Mouse (Mus musculus) kidney, embryonic 16.5 days (tissue): ENCODE measurements around the gene Cenph. TPM values are rescaled to one million over a fixed set of nuclear protein-coding genes. Genes with fewer than 3 reads are reported as not detected.
"Not testable (repeated sequence)": the region's sequence is repeated elsewhere in the genome, so short reads cannot be mapped to it uniquely, and the experiment has no call there.

ENCODE experiments used
- ATAC-seq: fragments of 200-750 bp; cut with Nextera tagmentation; 2 replicates; pipeline ENCODE4 v1.8.0; 2017; ENCODE audit warnings: moderate TSS enrichment; ENCODE audit not compliant: low FRiP score, low TSS enrichment
- H3K27ac ChIP-seq: fragments of 300-500 bp; sonication (generic); 2 replicates; pipeline ENCODE4 v1.5.1; 2014; ENCODE audit warnings: low read length
- H3K27me3 ChIP-seq: fragments of 300-500 bp; sonication (generic); 2 replicates; pipeline ENCODE4 v1.6.1; 2014; ENCODE audit warnings: low read length, control low read depth, mixed read lengths; ENCODE audit not compliant: insufficient read depth
- H3K36me3 ChIP-seq: fragments of 300-500 bp; sonication (generic); 2 replicates; pipeline ENCODE4 v1.6.1; 2014; ENCODE audit warnings: low read length, control low read depth, mixed read lengths; ENCODE audit not compliant: insufficient read depth
- H3K4me1 ChIP-seq: fragments of 300-500 bp; sonication (generic); 2 replicates; pipeline ENCODE4 v1.6.1; 2014; ENCODE audit warnings: low read length, control low read depth, mixed read lengths; ENCODE audit not compliant: insufficient read depth
- H3K4me2 ChIP-seq: fragments of 300-500 bp; sonication (generic); replicated peaks from 2 replicates; pipeline ENCODE4 v1.6.1; 2014; ENCODE audit warnings: low read depth, low read length
- H3K4me3 ChIP-seq: fragments of 300-500 bp; sonication (generic); 2 replicates; pipeline ENCODE4 v1.5.1; 2014; ENCODE audit warnings: mild to moderate bottlenecking, low read length
- H3K9ac ChIP-seq: fragments of 300-500 bp; sonication (generic); replicated peaks from 2 replicates; pipeline ENCODE4 v1.6.1; 2014; ENCODE audit warnings: low read length
- H3K9me3 ChIP-seq: fragments of 300-500 bp; sonication (generic); 2 replicates; pipeline ENCODE4 v1.6.1; 2016; ENCODE audit warnings: low read length, control low read depth
- WGBS: fragments of 180-500 bp; shearing (Covaris S2); extraction: QIAGEN DNeasy Blood & Tissue Kit; methylation state at CpG from one replicate; pipeline ENCODE4 v1.1.7; 2014; 5-methylcytosine and 5-hydroxymethylcytosine counted together
- polyA plus RNA-seq: library from polyadenylated mRNA; unstranded; fragments of >200 nt; fragmentation: Nextera tagmentation; extraction: Ambion mirVana; gene quantifications from 2 replicates; pipeline ENCODE4 v1.2.1, GENCODE M21; 2015

The Cenph gene
- polyA plus RNA-seq, 1 experiment from 2014 or later = 35.6 TPM

- no peaks in the 10 kb centered on the region for H3K9me3 ChIP-seq
Measured at GRCm38 (mm10) chr13:100730861-100731176, 44.9 kb downstream of the Cenph start, which contains the start of gene Cdk7. Cdk7 (minus strand) TSS chr13:100730939.

GRCm38 (mm10) chr13:100730153-100730860 is 45.4 kb downstream of the Cenph start:
- H3K4me3 ChIP-seq = peak overlapping the region; percentile 69
- H3K4me1 ChIP-seq = peaks cover 12% of the 10 kb centered on the region
- no peaks in the 10 kb centered on the region for H3K9me3 ChIP-seq
- peak; percentile 8; the same call in 1 of the 2 replicates for ATAC-seq
- H3K27me3 ChIP-seq = no peaks in the 10 kb centered on the region
- peak overlapping the region; percentile 93 for H3K27ac ChIP-seq
- H3K9ac ChIP-seq = peak overlapping the region; percentile 91
- H3K4me2 ChIP-seq = peak overlapping the region; percentile 79
- H3K36me3 ChIP-seq = peaks cover 18% of the 10 kb centered on the region
- WGBS = under 1% methylated on average over 30 of the region's 30 CpGs

More at GRCm38 (mm10) chr13:100730861-100731176, 44.9 kb downstream of the Cenph start, which contains the start of gene Cdk7:
- ATAC-seq = peak; percentile 99
- Histone ChIP-seq H3K36me3 (peaks cover 21% of the 10 kb centered on the region), H3K4me1 (peaks cover 10% of the 10 kb centered on the region), H3K9ac (peak within 1 kb of the TSS; percentile 91), H3K4me3 (peak within 1 kb of the TSS; percentile 69), H3K4me2 (peak within 1 kb of the TSS; percentile 79), H3K27ac (peak within 1 kb of the TSS; percentile 93), H3K27me3 (no peaks in the 10 kb centered on the region)
- under 1% methylated on average over 19 of the region's 19 CpGs for WGBS

GRCm38 (mm10) chr13:100728530-100728929 is 47.2 kb downstream of the Cenph start:
- H3K9me3 ChIP-seq, ATAC-seq, H3K4me2 ChIP-seq, H3K9ac ChIP-seq, H3K4me3 ChIP-seq, H3K27ac ChIP-seq, H3K27me3 ChIP-seq: not testable (repeated sequence)
- 92% methylated on average over 4 of the region's 4 CpGs for WGBS
- Histone ChIP-seq H3K36me3 (peaks cover 16% of the 10 kb centered on the region), H3K4me1 (peaks cover 22% of the 10 kb centered on the region)

- no peak for ATAC-seq
- Histone ChIP-seq H3K4me1 (peaks cover 22% of the 10 kb centered on the region), H3K36me3 (peaks cover 16% of the 10 kb centered on the region), H3K27ac (no peak overlapping the region), H3K9ac (no peak overlapping the region), H3K4me2 (no peak overlapping the region), H3K27me3 (no peaks in the 10 kb centered on the region), H3K4me3 (no peak overlapping the region), H3K9me3 (no peaks in the 10 kb centered on the region)
- WGBS = 93% methylated on average over 5 of the region's 5 CpGs
Measured at GRCm38 (mm10) chr13:100728086-100728485, 47.6 kb downstream of the Cenph start.

GRCm38 (mm10) chr13:100725194-100725593 is 50.5 kb downstream of the Cenph start:
- 95% methylated on average over 10 of the region's 10 CpGs for WGBS
- H3K9ac ChIP-seq = no peak overlapping the region
- ATAC-seq = no peak
- no peaks in the 10 kb centered on the region for H3K27me3 ChIP-seq
- H3K27ac ChIP-seq = no peak overlapping the region
- no peak overlapping the region for H3K4me3 ChIP-seq
- no peak overlapping the region for H3K4me2 ChIP-seq
- H3K36me3 ChIP-seq = peaks cover 36% of the 10 kb centered on the region
- peaks cover 22% of the 10 kb centered on the region for H3K4me1 ChIP-seq
- no peaks in the 10 kb centered on the region for H3K9me3 ChIP-seq

- no peak overlapping the region for H3K9ac ChIP-seq
- H3K27me3 ChIP-seq = no peaks in the 10 kb centered on the region
- H3K36me3 ChIP-seq = peaks cover 44% of the 10 kb centered on the region
- 56% methylated on average over 7 of the region's 7 CpGs for WGBS
- H3K9me3 ChIP-seq = no peaks in the 10 kb centered on the region
- no peak overlapping the region for H3K27ac ChIP-seq
- H3K4me2 ChIP-seq = no peak overlapping the region
- H3K4me3 ChIP-seq = no peak overlapping the region
- H3K4me1 ChIP-seq = peaks cover 16% of the 10 kb centered on the region
- ATAC-seq = peak; percentile 46; the same call in 1 of the 2 replicates
Measured at GRCm38 (mm10) chr13:100724051-100724754, 51.5 kb downstream of the Cenph start.

- H3K4me2 ChIP-seq = no peak overlapping the region
- 89% methylated on average over 5 of the region's 5 CpGs for WGBS
- H3K4me3 ChIP-seq = no peak overlapping the region
- no peak overlapping the region for H3K9ac ChIP-seq
- H3K4me1 ChIP-seq = peaks cover 11% of the 10 kb centered on the region; the same call in 1 of the 2 replicates
- H3K36me3 ChIP-seq = peaks cover 46% of the 10 kb centered on the region
- H3K27ac ChIP-seq = no peak overlapping the region
- no peaks in the 10 kb centered on the region for H3K27me3 ChIP-seq
- no peaks in the 10 kb centered on the region for H3K9me3 ChIP-seq
- ATAC-seq = no peak
Measured at GRCm38 (mm10) chr13:100721656-100722055, 54.0 kb downstream of the Cenph start.

GRCm38 (mm10) chr13:100715467-100715866 is 60.2 kb downstream of the Cenph start:
- no peak for ATAC-seq
- 93% methylated on average over 6 of the region's 6 CpGs for WGBS
- H3K36me3 ChIP-seq = peaks cover 68% of the 10 kb centered on the region
- H3K4me2 ChIP-seq = no peak overlapping the region
- no peaks in the 10 kb centered on the region for H3K27me3 ChIP-seq
- H3K9me3 ChIP-seq = no peaks in the 10 kb centered on the region
- no peak overlapping the region for H3K4me3 ChIP-seq
- H3K27ac ChIP-seq = no peak overlapping the region
- no peaks in the 10 kb centered on the region for H3K4me1 ChIP-seq
- no peak overlapping the region for H3K9ac ChIP-seq
